Mouse (Mus musculus): Measurements from ENCODE around the gene Tmem274.

DNA sequence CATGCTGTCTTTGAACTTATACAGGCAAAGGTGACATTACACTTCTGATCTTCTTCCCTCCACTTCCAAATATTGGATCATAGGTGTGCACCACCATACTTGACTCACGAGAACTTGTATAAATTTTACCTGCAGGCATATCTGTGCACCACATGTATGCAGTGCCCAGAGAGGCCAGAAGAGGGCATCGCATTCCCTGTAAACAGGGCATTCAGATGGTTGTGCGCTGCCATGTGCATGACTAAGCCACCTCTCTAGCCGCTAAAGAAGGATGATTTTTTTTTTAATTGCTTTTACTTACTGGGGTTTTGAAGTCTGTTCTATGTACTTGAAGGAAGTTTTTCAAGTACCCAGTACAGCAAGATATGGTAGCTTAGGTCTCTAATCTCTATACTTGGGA lies 23.5 kb upstream of the Tmem274 start:
- TF ChIP-seq CTCF (IDR thresholded peaks at IDR 0.05; ENCODE audit: extremely low read depth, insufficient read depth, low read length), result peak; percentile 38
- TF ChIP-seq POLR2A (IDR thresholded peaks at IDR 0.05; ENCODE audit: extremely low read depth, insufficient read depth, low read length), result no peak

All from cortical plate, adult 2 months (tissue).